Mouse (Mus musculus): Measurements from ENCODE around the gene Rbms1.

Rbms1 gene

GRCm38 (mm10) chr2:60962671-60963421 is at the start of gene Rbms1:
Gene Rbms1, minus strand, starts transcription at chr2:60963192.
- DNase-seq (ENCODE audit: low spot score in 2 of 2): peak; percentile 74 to 75

GRCm38 (mm10) chr2:61012249-61012828 is 49.3 kb upstream of the Rbms1 start:
- DNase-seq (ENCODE audit: low spot score in 2 of 2): no peak

GRCm38 (mm10) chr2:60986286-60986685 is 23.3 kb upstream of the Rbms1 start:
- DNase-seq (ENCODE audit: low spot score in 2 of 2): no peak

- DNase-seq (ENCODE audit: low spot score in 2 of 2): peak in 1 of 2 experiments; percentile 22
Observed at GRCm38 (mm10) chr2:60978538-60979313, 15.7 kb upstream of the Rbms1 start.

- DNase-seq (ENCODE audit: low spot score in 2 of 2): no peak
Observed at GRCm38 (mm10) chr2:60972189-60972814, 9.3 kb upstream of the Rbms1 start.

GRCm38 (mm10) chr2:60963616-60964015 is 624 bp upstream of the Rbms1 start:
- no peak for DNase-seq (ENCODE audit: low spot score in 2 of 2)

GRCm38 (mm10) chr2:60962001-60962670 is 856 bp downstream of the Rbms1 start:
- peak in 1 of 2 experiments; percentile 30 for DNase-seq (ENCODE audit: low spot score in 2 of 2)

- DNase-seq (ENCODE audit: low spot score in 2 of 2): no peak
Observed at GRCm38 (mm10) chr2:60961281-60961680, 1.7 kb downstream of the Rbms1 start.

- DNase-seq (ENCODE audit: low spot score in 2 of 2): no peak
Observed at GRCm38 (mm10) chr2:60948241-60948640, 14.8 kb downstream of the Rbms1 start.

- no peak for DNase-seq (ENCODE audit: low spot score in 2 of 2)
Observed at GRCm38 (mm10) chr2:60947817-60948216, 15.2 kb downstream of the Rbms1 start.

GRCm38 (mm10) chr2:60940454-60940961 is 22.5 kb downstream of the Rbms1 start:
- no peak for DNase-seq (ENCODE audit: low spot score in 2 of 2)

- no peak for DNase-seq (ENCODE audit: low spot score in 2 of 2)
Observed at GRCm38 (mm10) chr2:60939957-60940356, 23.0 kb downstream of the Rbms1 start.

- DNase-seq (ENCODE audit: low spot score in 2 of 2): no peak
Observed at GRCm38 (mm10) chr2:60936910-60937309, 26.1 kb downstream of the Rbms1 start.

- DNase-seq (ENCODE audit: low spot score in 2 of 2): no peak
Observed at GRCm38 (mm10) chr2:60928948-60929347, 34.0 kb downstream of the Rbms1 start.

GRCm38 (mm10) chr2:60927906-60928775 is 34.9 kb downstream of the Rbms1 start:
- DNase-seq (ENCODE audit: low spot score in 2 of 2): no peak

- no peak for DNase-seq (ENCODE audit: low spot score in 2 of 2)
Observed at GRCm38 (mm10) chr2:60925063-60925462, 37.9 kb downstream of the Rbms1 start.

- no peak for DNase-seq (ENCODE audit: low spot score in 2 of 2)
Observed at GRCm38 (mm10) chr2:60923756-60924544, 39.0 kb downstream of the Rbms1 start.

GRCm38 (mm10) chr2:60923111-60923510 is 39.9 kb downstream of the Rbms1 start:
- DNase-seq (ENCODE audit: low spot score in 2 of 2): no peak

- no peak for DNase-seq (ENCODE audit: low spot score in 2 of 2)
Observed at GRCm38 (mm10) chr2:60922351-60922750, 40.6 kb downstream of the Rbms1 start.

GRCm38 (mm10) chr2:60920076-60920475 is 42.9 kb downstream of the Rbms1 start:
- no peak for DNase-seq (ENCODE audit: low spot score in 2 of 2)
